Mouse (Mus musculus) erythroblast, embryonic 14.5 days (primary cell): Measurements from ENCODE around the gene Uaca. TPM values are rescaled to one million over a fixed set of nuclear protein-coding genes. Genes with fewer than 3 reads are reported as not detected.

Experiments
- H3K27me3 ChIP-seq: 2 replicates; pipeline ENCODE4 v1.6.1; 2012; ENCODE audit warnings: inconsistent platforms; ENCODE audit not compliant: control insufficient read depth
- H3K36me3 ChIP-seq: 2 replicates; pipeline ENCODE4 v1.6.1; 2012; ENCODE audit warnings: mild to moderate bottlenecking, inconsistent platforms; ENCODE audit not compliant: control insufficient read depth
- H3K4me1 ChIP-seq: 2 replicates; pipeline ENCODE4 v1.6.1; 2012; ENCODE audit warnings: inconsistent platforms; ENCODE audit not compliant: control insufficient read depth
- H3K4me3 ChIP-seq: replicated peaks from 2 replicates; pipeline ENCODE3; 2012; ENCODE audit warnings: moderate library complexity, mild to moderate bottlenecking, inconsistent platforms
- H3K9me3 ChIP-seq: 2 replicates; pipeline ENCODE4 v1.6.1; 2012; ENCODE audit warnings: low read length, inconsistent platforms, mixed read lengths; ENCODE audit not compliant: control insufficient read depth
- GATA1 ChIP-seq: IDR thresholded peaks from 2 replicates; pipeline ENCODE4 v1.6.1; 2012; ENCODE audit warnings: low read length, inconsistent platforms, mixed read lengths
- TAL1 ChIP-seq: IDR thresholded peaks from 3 replicates; pipeline ENCODE4 v1.6.1; 2012; ENCODE audit warnings: low read length, inconsistent platforms, mixed read lengths
- polyA plus RNA-seq: library from polyadenylated mRNA; stranded (reverse); fragments of >175 nt; gene quantifications from 2 replicates; pipeline ENCODE4 v1.2.3, GENCODE M21; 2012

The Uaca gene
- polyA plus RNA-seq, 1 experiment = not detected

- Histone ChIP-seq H3K9me3 (no peaks in the 10 kb centered on the region; the same call in 1 of the 2 replicates), H3K4me3 (no peak overlapping the region), H3K27me3 (no peaks in the 10 kb centered on the region), H3K36me3 (no peaks in the 10 kb centered on the region), H3K4me1 (no peaks in the 10 kb centered on the region)
- TF ChIP-seq GATA1 (no peak), TAL1 (no peak)
Measured at GRCm38 (mm10) chr9:60878630-60879029, 84.3 kb downstream of the Uaca start.

DNA sequence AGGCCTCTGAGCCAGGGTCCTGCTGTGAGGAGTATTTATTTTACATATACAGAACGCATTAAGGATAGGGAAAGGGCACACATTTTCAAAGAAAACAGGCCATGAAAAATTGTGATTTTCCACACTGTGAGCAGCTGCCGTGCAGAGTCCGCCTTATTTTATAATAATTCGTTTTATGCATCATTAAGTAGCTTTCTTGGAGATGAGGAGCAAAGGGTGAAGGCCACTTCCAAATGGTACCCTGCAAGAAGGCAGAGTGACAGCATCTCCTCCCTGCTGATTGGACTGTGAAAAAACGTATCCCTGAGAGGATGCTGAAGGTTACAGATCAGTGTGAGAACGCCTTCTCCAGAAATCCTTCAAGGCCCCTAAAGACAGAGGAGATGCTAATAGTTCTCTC lies 90.8 kb downstream of the Uaca start:
- Histone ChIP-seq H3K9me3 (no peaks in the 10 kb centered on the region), H3K27me3 (no peaks in the 10 kb centered on the region), H3K36me3 (no peaks in the 10 kb centered on the region), H3K4me1 (no peaks in the 10 kb centered on the region), H3K4me3 (no peak overlapping the region)
- no peak for TF ChIP-seq GATA1
- TF ChIP-seq TAL1 = no peak

GRCm38 (mm10) chr9:60886431-60887371 lies 92.4 kb downstream of the Uaca start:
- Histone ChIP-seq H3K4me3 (no peak overlapping the region), H3K4me1 (no peaks in the 10 kb centered on the region), H3K36me3 (no peaks in the 10 kb centered on the region), H3K27me3 (no peaks in the 10 kb centered on the region), H3K9me3 (no peaks in the 10 kb centered on the region)
- TF ChIP-seq TAL1 (no peak), GATA1 (no peak)

- no peaks in the 10 kb centered on the region for H3K9me3 ChIP-seq
- TF ChIP-seq GATA1 (no peak), TAL1 (no peak)
- H3K4me1 ChIP-seq = no peaks in the 10 kb centered on the region
- H3K27me3 ChIP-seq = no peaks in the 10 kb centered on the region
- H3K4me3 ChIP-seq = no peak overlapping the region
- no peaks in the 10 kb centered on the region for H3K36me3 ChIP-seq
Measured at GRCm38 (mm10) chr9:60887389-60887811, 93.1 kb downstream of the Uaca start.

DNA sequence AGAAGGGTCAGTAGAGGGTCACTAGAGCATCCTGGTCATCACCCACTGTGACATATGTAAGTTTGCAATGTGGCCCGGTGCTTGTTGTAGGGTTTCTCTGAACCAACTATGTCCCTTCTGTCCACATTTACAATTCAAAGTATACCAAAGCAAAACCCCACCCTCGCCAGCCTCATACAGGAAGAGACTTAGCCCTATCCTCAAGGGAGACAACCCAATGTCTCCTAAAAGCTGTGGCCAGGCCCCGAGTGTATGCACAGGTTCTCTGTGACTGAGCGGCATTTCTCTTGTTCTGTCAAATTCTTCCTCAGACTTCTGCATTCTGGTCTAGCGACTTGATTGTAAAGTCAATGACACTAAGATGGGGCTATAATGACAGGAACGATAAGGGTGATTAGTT lies 99.2 kb downstream of the Uaca start:
- no peak overlapping the region for H3K4me3 ChIP-seq
- H3K36me3 ChIP-seq = no peaks in the 10 kb centered on the region
- TF ChIP-seq TAL1 (no peak), GATA1 (no peak)
- H3K4me1 ChIP-seq = no peaks in the 10 kb centered on the region
- no peaks in the 10 kb centered on the region for H3K27me3 ChIP-seq
- no peaks in the 10 kb centered on the region for H3K9me3 ChIP-seq

- H3K27me3 ChIP-seq = no peaks in the 10 kb centered on the region
- H3K9me3 ChIP-seq = no peaks in the 10 kb centered on the region
- no peak overlapping the region for H3K4me3 ChIP-seq
- H3K36me3 ChIP-seq = no peaks in the 10 kb centered on the region
- no peaks in the 10 kb centered on the region for H3K4me1 ChIP-seq
- no peak for TF ChIP-seq TAL1
- TF ChIP-seq GATA1 = no peak
Measured at GRCm38 (mm10) chr9:60895486-60896110, 101.3 kb downstream of the Uaca start.

- H3K36me3 ChIP-seq = no peaks in the 10 kb centered on the region
- TF ChIP-seq GATA1 = no peak
- TF ChIP-seq TAL1 = no peak
- no peak overlapping the region for H3K4me3 ChIP-seq
- H3K4me1 ChIP-seq = no peaks in the 10 kb centered on the region
- H3K9me3 ChIP-seq = no peaks in the 10 kb centered on the region
- H3K27me3 ChIP-seq = no peaks in the 10 kb centered on the region
Measured at GRCm38 (mm10) chr9:60898291-60899020, 104.1 kb downstream of the Uaca start.

GRCm38 (mm10) chr9:60899201-60899600 lies 104.9 kb downstream of the Uaca start:
- no peaks in the 10 kb centered on the region for H3K36me3 ChIP-seq
- H3K9me3 ChIP-seq = no peaks in the 10 kb centered on the region
- H3K4me1 ChIP-seq = no peaks in the 10 kb centered on the region
- H3K4me3 ChIP-seq = no peak overlapping the region
- no peaks in the 10 kb centered on the region for H3K27me3 ChIP-seq
- TF ChIP-seq GATA1 = no peak
- TF ChIP-seq TAL1 = no peak

DNA sequence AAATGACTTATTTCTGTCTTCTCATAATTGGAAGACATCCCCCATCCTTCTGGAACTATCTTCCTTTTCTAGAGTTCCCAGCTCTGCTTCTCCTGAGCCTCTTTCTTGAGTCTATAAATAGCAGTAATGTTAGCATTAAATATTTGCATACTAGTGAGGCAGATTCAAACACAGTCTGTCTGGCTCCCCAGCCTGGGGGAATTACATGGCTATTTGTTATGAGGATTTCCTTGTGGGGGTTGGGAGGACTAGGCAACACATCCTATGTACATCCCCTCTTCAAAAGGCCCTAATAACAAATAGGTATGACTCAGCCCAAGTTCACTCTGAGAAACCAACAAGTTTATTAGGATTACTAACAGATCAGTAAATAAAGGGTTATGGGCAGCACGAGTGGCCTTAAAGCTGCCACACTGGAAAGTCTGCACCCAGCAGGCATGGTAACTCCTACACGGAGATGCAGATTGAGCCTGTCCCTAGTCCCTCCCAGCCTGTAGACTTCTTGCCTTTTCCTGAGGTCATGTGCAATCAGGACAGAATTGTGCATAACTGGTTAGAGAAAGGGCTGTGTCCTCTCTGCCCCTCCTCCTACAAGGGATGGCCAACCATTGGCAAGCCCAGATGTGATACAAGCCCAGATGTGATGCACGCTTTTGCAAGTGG lies 105.6 kb downstream of the Uaca start:
- Histone ChIP-seq H3K4me3 (no peak overlapping the region), H3K9me3 (no peaks in the 10 kb centered on the region), H3K27me3 (no peaks in the 10 kb centered on the region), H3K36me3 (no peaks in the 10 kb centered on the region), H3K4me1 (no peaks in the 10 kb centered on the region)
- TF ChIP-seq GATA1 = no peak
